Mouse (Mus musculus) heart, postnatal 0 days (tissue): ENCODE data around the gene Tmem214.

Experiments
- CTCF ChIP-seq: IDR thresholded peaks from 2 replicates; pipeline ENCODE4 v1.5.1; 2016; ENCODE audit warnings: antibody characterized with exemption, control low read depth, low read depth
- EP300 ChIP-seq: IDR thresholded peaks from 2 replicates; pipeline ENCODE4 v1.6.1; 2016; ENCODE audit warnings: antibody characterized with exemption, low read depth

DNA sequence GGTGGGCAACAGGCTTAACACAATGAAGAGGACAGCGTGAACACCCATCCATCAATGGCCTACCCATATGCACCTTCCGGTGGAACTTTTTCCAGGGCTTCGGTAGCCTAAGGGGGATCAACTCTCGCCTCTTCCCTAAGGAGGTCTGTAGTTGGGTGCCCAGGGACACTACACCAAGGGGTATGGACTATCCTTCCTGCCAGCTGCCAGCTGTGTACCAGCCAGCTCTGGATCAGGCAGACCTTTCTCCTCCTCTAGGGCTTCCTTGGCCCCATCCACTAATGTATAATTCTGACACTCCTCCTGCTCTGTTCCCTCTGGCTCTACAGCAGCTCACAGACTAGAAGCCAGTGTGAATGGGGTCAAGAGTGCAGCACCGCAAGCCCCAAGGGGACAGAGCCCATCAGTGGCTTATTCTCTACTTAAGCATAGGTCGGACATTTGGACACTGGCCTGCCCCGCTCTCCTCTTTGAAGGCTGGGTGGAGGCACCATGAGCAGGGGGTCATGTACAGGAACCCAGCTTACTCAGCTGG is 46.4 kb downstream of the Tmem214 start:
- no peak for TF ChIP-seq CTCF
- TF ChIP-seq EP300 = no peak
